Mouse (Mus musculus): Measurements from ENCODE around the gene Ubl7. TPM values are rescaled to one million over a fixed set of nuclear protein-coding genes. Genes with fewer than 3 reads are reported as not detected.

Ubl7 gene
- total and polyA plus RNA-seq, 3 experiments = 22.7 to 89.6 TPM; not detected in 1

DNA sequence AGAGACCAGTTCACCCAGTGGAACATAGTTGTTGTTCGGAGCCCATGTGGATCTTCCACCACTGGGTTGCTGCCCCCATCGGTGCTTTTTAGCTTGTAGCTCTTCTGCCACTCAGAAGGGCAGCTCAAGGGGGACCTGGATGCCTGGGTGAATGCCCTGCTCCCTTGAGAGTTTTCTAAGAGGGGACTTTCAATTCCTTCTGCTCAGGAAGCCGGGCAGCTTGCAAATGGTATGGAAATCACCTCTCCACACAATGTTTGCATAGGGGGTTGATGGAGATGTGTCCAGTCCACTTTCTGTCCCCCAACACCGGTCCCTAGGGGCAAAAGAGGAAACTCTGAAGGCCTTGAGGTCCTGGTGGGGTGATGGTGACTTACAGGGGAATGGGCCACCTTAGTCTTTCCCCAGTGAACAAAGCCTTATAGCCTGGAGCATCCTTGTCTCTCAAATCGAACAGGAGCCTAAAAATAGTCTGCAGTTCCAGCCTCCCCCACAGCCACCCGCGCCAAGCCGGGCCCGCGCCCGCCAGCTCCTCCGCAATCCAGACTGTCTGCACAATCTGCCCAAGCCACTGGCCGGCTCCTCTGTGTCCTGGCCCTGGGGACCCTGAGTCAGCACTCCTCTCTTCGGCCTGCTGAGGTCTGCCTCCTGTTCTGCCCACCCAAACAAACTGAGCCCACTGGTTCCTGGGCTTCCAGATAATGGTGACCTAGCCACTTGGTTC lies 56.6 kb downstream of the Ubl7 start:
- no peak for DNase-seq (ENCODE audit: low read depth, low spot score)
- no peak overlapping the region for H3K4me3 ChIP-seq (ENCODE audit: control insufficient read depth in 1 of 2, insufficient read depth in 1 of 2, low read depth in 2 of 2, low read length in 2 of 2)
- no peaks in the 10 kb centered on the region for H3K36me3 ChIP-seq (ENCODE audit: control insufficient read depth in 1 of 2, insufficient read depth in 2 of 2, low read length in 2 of 2)
- no peaks in the 10 kb centered on the region for H3K9me3 ChIP-seq (replicated peaks; ENCODE audit: insufficient read depth, low read length)
- no peaks in the 10 kb centered on the region for H3K4me1 ChIP-seq (ENCODE audit: control insufficient read depth in 1 of 2, insufficient read depth in 2 of 2, low read length in 2 of 2)
- H3K79me2 ChIP-seq (ENCODE audit: control insufficient read depth, insufficient read depth, low read length, poor library complexity) = no peaks in the 10 kb centered on the region
- H3K9ac ChIP-seq (ENCODE audit: control insufficient read depth, low read depth, low read length, poor library complexity, severe bottlenecking) = no peak overlapping the region
- peaks cover 0 to 9% of the 10 kb centered on the region in 2 experiments for H3K27me3 ChIP-seq (ENCODE audit: control insufficient read depth in 1 of 2, insufficient read depth in 2 of 2, low read length in 2 of 2)
- TF ChIP-seq ETS1 (IDR thresholded peaks at IDR 0.05; ENCODE audit: low read depth, low read length) (no peak), POLR2A (IDR thresholded peaks at IDR 0.05; ENCODE audit: control insufficient read depth in 1 of 2, insufficient read depth in 1 of 2, low read depth in 1 of 2, low read length in 2 of 2, poor library complexity in 1 of 2) (no peak), POLR2AphosphoS5 (IDR thresholded peaks at IDR 0.05; ENCODE audit: borderline replicate concordance, low read depth, low read length) (no peak), CHD2 (IDR thresholded peaks at IDR 0.05; ENCODE audit: low read length) (no peak), BHLHE40 (IDR thresholded peaks at IDR 0.05; ENCODE audit: borderline replicate concordance, low read depth, low read length) (no peak), RAD21 (IDR thresholded peaks at IDR 0.05; ENCODE audit: low read depth, low read length) (no peak), MEF2A (IDR thresholded peaks at IDR 0.05; ENCODE audit: extremely low read depth, insufficient replicate concordance, low read depth, low read length, poor library complexity, severe bottlenecking) (no peak), USF2 (IDR thresholded peaks at IDR 0.05; ENCODE audit: borderline replicate concordance in 1 of 2, insufficient read depth in 1 of 2, low read depth in 1 of 2, low read length in 2 of 2) (no peak), CTCF (IDR thresholded peaks at IDR 0.05 in 2 of 3, conservative IDR thresholded peaks at IDR 0.05 in 1 of 3; ENCODE audit: control insufficient read depth in 1 of 3, insufficient read depth in 1 of 3, low read depth in 2 of 3, low read length in 3 of 3, poor library complexity in 1 of 3, severe bottlenecking in 1 of 3) (no peak), E2F4 (IDR thresholded peaks at IDR 0.05; ENCODE audit: borderline replicate concordance, low read depth, low read length) (no peak), HCFC1 (IDR thresholded peaks at IDR 0.05; ENCODE audit: low read depth, low read length) (no peak), GABPA (IDR thresholded peaks at IDR 0.05; ENCODE audit: low read depth, low read length) (no peak)
- no peak overlapping the region for H3K27ac ChIP-seq (ENCODE audit: control insufficient read depth, low read depth, low read length)

DNA sequence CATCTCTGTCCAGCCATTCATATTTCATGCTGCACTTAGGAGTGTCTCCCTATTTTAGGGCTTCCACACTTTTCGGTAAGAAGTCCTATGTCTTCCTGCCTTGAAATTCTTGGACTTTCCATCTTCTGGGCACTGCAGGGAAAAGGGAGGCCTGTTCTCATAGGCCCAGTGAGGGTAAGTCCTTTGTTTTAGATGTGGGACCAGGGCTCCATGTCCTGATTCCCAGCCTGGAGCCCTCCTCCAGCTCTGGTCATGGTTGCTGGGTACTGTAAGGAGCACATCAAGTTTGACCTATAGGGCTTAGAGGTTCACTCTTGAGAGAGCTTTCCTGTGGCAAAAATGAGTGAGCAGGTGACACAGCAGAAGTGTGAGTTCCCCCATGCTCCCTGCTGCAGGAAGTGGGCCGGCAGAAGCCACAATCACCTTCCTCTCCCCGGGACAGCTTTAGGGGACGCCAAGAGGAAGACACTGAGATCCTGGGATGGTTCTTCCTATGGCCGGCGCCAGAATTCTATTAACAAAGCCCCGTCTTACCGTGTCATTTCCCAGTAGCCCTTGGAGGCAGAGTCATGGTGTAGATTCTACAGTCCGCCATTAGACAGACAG lies 57.5 kb downstream of the Ubl7 start:
- H3K9me3 ChIP-seq (replicated peaks; ENCODE audit: insufficient read depth, low read length) = no peaks in the 10 kb centered on the region
- H3K27ac ChIP-seq (ENCODE audit: control insufficient read depth, low read depth, low read length) = no peak overlapping the region
- no peaks in the 10 kb centered on the region for H3K4me1 ChIP-seq (ENCODE audit: control insufficient read depth in 1 of 2, insufficient read depth in 2 of 2, low read length in 2 of 2)
- no peak for DNase-seq (ENCODE audit: low read depth, low spot score)
- TF ChIP-seq MXI1 (IDR thresholded peaks at IDR 0.05; ENCODE audit: low read depth, low read length) = no peak
- TF ChIP-seq NRF1 (IDR thresholded peaks at IDR 0.05; ENCODE audit: insufficient read depth, low read depth, low read length, poor library complexity, severe bottlenecking) = no peak
- TF ChIP-seq ZC3H11A (IDR thresholded peaks at IDR 0.05; ENCODE audit: low read depth, low read length) = no peak
- TF ChIP-seq MAFK (IDR thresholded peaks at IDR 0.05; ENCODE audit: borderline replicate concordance, low read depth, low read length) = no peak
- H3K27me3 ChIP-seq (ENCODE audit: control insufficient read depth in 1 of 2, insufficient read depth in 2 of 2, low read length in 2 of 2) = peaks cover 0 to 9% of the 10 kb centered on the region in 2 experiments
- no peak overlapping the region for H3K4me3 ChIP-seq (ENCODE audit: control insufficient read depth in 1 of 2, insufficient read depth in 1 of 2, low read depth in 2 of 2, low read length in 2 of 2)
- H3K36me3 ChIP-seq (ENCODE audit: control insufficient read depth in 1 of 2, insufficient read depth in 2 of 2, low read length in 2 of 2) = no peaks in the 10 kb centered on the region
- no peak overlapping the region for H3K9ac ChIP-seq (ENCODE audit: control insufficient read depth, low read depth, low read length, poor library complexity, severe bottlenecking)
- no peaks in the 10 kb centered on the region for H3K79me2 ChIP-seq (ENCODE audit: control insufficient read depth, insufficient read depth, low read length, poor library complexity)

Data from MEL (cell line).